Comparison of ENCODE assay signal across 16 mouse cellular contexts in genomic region chr1:86583709-86584108, GRCm38 (mm10). TPM values are rescaled to one million over a fixed set of nuclear protein-coding genes. Genes with fewer than 3 reads are reported as not detected.
A peak's percentile ranks its signal among the peaks of the same experiment; 100 is the strongest.
DNase-seq lines count a peak whose midpoint lies in the region; ATAC-seq and TF ChIP-seq lines count a peak whose summit lies in the region.
"Had no signal": no experiment of that assay in that cellular context is flagged by ENCODE, and none has a peak within 500 bp of the region (broad histone marks: within the 10 kb centered on the region; RNA-seq: fewer than 3 reads in every experiment).

No protein-coding gene starts in this region.

- H3K4me1 ChIP-seq in heart, embryonic 14.5 days (ENCODE audit: control insufficient read depth in 2 of 2, insufficient read depth in 2 of 2, low read length in 2 of 2): peaks cover 6 to 25% of the 10 kb centered on the region in 2 experiments
- peaks cover 22% of the 10 kb centered on the region for H3K4me1 ChIP-seq in lung, embryonic 15.5 days
- H3K4me1 ChIP-seq in lung, adult 2 months (ENCODE audit: control insufficient read depth, insufficient read depth, low read length): peaks cover 6% of the 10 kb centered on the region
- peaks cover 22% of the 10 kb centered on the region for H3K4me1 ChIP-seq in liver, embryonic 16.5 days (ENCODE audit: control insufficient read depth, low read depth, low read length)
- 0 out of 2 replicates have a peak, but pooled peaks cover 8% of the 10 kb centered on the region for H3K4me1 ChIP-seq in midbrain, postnatal 0 days (ENCODE audit: insufficient read depth, low read length)

- H3K9ac ChIP-seq in heart, embryonic 14.5 days (ENCODE audit: low read length): no peak overlapping the region
- no peak overlapping the region for H3K9ac ChIP-seq in lung, embryonic 15.5 days
- H3K9ac ChIP-seq in liver, embryonic 16.5 days (ENCODE audit: low read depth, low read length): peak overlapping the region; percentile 95; the same call in 1 of the 2 replicates
- no peak overlapping the region for H3K9ac ChIP-seq in midbrain, postnatal 0 days (replicated peaks; ENCODE audit: low read length, poor library complexity, severe bottlenecking)

- peaks cover 3% of the 10 kb centered on the region; the same call in 1 of the 2 replicates for H3K36me3 ChIP-seq in heart, embryonic 14.5 days (ENCODE audit: control insufficient read depth, insufficient read depth, low read length)
- H3K36me3 ChIP-seq in lung, embryonic 15.5 days: no peaks in the 10 kb centered on the region
- H3K36me3 ChIP-seq in liver, embryonic 16.5 days (ENCODE audit: control insufficient read depth, insufficient read depth): no peaks in the 10 kb centered on the region
- no peaks in the 10 kb centered on the region for H3K36me3 ChIP-seq in midbrain, postnatal 0 days (ENCODE audit: insufficient read depth, low read length)
- H3K36me3 ChIP-seq: forebrain, embryonic 15.5 days had no signal

- TF ChIP-seq CTCF in lung, adult 2 months (IDR thresholded peaks at IDR 0.05; ENCODE audit: insufficient read depth, low read length): no peak
- TF ChIP-seq CTCF in midbrain, postnatal 0 days (IDR thresholded peaks at IDR 0.05): no peak

- no peak overlapping the region for H3K4me3 ChIP-seq in heart, embryonic 14.5 days (ENCODE audit: control insufficient read depth in 1 of 2, insufficient read depth in 1 of 2, low read depth in 1 of 2, low read length in 2 of 2)
- no peak overlapping the region for H3K4me3 ChIP-seq in lung, embryonic 15.5 days
- no peak overlapping the region for H3K4me3 ChIP-seq in lung, adult 2 months (replicated peaks; ENCODE audit: extremely low read depth, low read depth, low read length)
- H3K4me3 ChIP-seq in liver, embryonic 16.5 days (ENCODE audit: low read depth, low read length): peak overlapping the region; percentile 89
- H3K4me3 ChIP-seq in midbrain, postnatal 0 days (ENCODE audit: low read depth, low read length): no peak overlapping the region

- H3K9me3 ChIP-seq in heart, embryonic 14.5 days (ENCODE audit: control insufficient read depth, low read length): no peaks in the 10 kb centered on the region
- no peaks in the 10 kb centered on the region for H3K9me3 ChIP-seq in lung, embryonic 15.5 days
- no peaks in the 10 kb centered on the region for H3K9me3 ChIP-seq in liver, embryonic 16.5 days (replicated peaks; ENCODE audit: control insufficient read depth, low read length)
- no peaks in the 10 kb centered on the region for H3K9me3 ChIP-seq in midbrain, postnatal 0 days (ENCODE audit: low read length)
- H3K9me3 ChIP-seq: forebrain, embryonic 15.5 days had no signal

- no peak for DNase-seq in heart, adult 9 months (ENCODE audit: low spot score in 2 of 2)
- DNase-seq in lung, adult 2 months: no peak
- DNase-seq in c-Kit-positive CD71-positive TER-119-negative erythroid progenitor cells, embryonic 14.5 days (ENCODE audit: low read depth): peak; percentile 22
- no peak for DNase-seq in midbrain, postnatal 0 days (ENCODE audit: low spot score)
- DNase-seq in frontal cortex, postnatal 10 days (ENCODE audit: low spot score in 2 of 2): no peak
- DNase-seq: B cell, adult 2 months; cerebellum, adult 8-10 months; gastrocnemius, postnatal 14 days; heart, postnatal 14 days; lung, postnatal 14 days; midbrain, embryonic 14.5 days; thymus, postnatal 25 days had no signal

- H3K27ac ChIP-seq in heart, embryonic 14.5 days (replicated peaks in 1 of 2; ENCODE audit: control insufficient read depth in 1 of 2, insufficient read depth in 1 of 2, low read depth in 2 of 2, low read length in 2 of 2): no peak overlapping the region
- no peak overlapping the region for H3K27ac ChIP-seq in lung, embryonic 15.5 days
- H3K27ac ChIP-seq in liver, embryonic 16.5 days (ENCODE audit: low read length): no peak overlapping the region
- H3K27ac ChIP-seq in midbrain, postnatal 0 days (ENCODE audit: low read depth, low read length): no peak overlapping the region
- H3K27ac ChIP-seq: forebrain, embryonic 15.5 days had no signal

- 53% methylated on average over 2 of the region's 2 CpGs for WGBS in heart, embryonic 14.5 days
- WGBS in lung, embryonic 15.5 days: 35% methylated on average over 2 of the region's 2 CpGs
- WGBS in lung, adult 2 months: 51% methylated on average over 2 of the region's 2 CpGs
- WGBS in liver, embryonic 16.5 days (ENCODE audit: insufficient replicate concordance): 46% methylated on average over 2 of the region's 2 CpGs
- WGBS in midbrain, postnatal 0 days: 59% methylated on average over 2 of the region's 2 CpGs

- ATAC-seq in heart, embryonic 14.5 days (ENCODE audit: insufficient number of reproducible peaks, insufficient read depth, low FRiP score, low read depth): no peak
- no peak for ATAC-seq in lung, embryonic 15.5 days (ENCODE audit: borderline replicate concordance, extremely low read depth, low FRiP score, low TSS enrichment)
- ATAC-seq in liver, embryonic 16.5 days (ENCODE audit: low read depth): no peak
- no peak for ATAC-seq in midbrain, postnatal 0 days (ENCODE audit: low FRiP score)
- ATAC-seq: forebrain, embryonic 15.5 days had no signal

- H3K4me2 ChIP-seq in heart, embryonic 14.5 days (ENCODE audit: low read length): peak overlapping the region; percentile 81; the same call in 1 of the 2 replicates
- peak overlapping the region; percentile 81; the same call in 1 of the 2 replicates for H3K4me2 ChIP-seq in lung, embryonic 15.5 days
- peak overlapping the region; percentile 84 for H3K4me2 ChIP-seq in liver, embryonic 16.5 days (ENCODE audit: low read depth, low read length)
- H3K4me2 ChIP-seq in midbrain, postnatal 0 days (ENCODE audit: low read depth, low read length, poor library complexity, severe bottlenecking): no peak overlapping the region

- no peak for TF ChIP-seq POLR2A in lung, adult 2 months (IDR thresholded peaks at IDR 0.05; ENCODE audit: borderline replicate concordance, extremely low read depth, low read depth, low read length)

- no peaks in the 10 kb centered on the region for H3K27me3 ChIP-seq in heart, embryonic 14.5 days (ENCODE audit: control insufficient read depth, insufficient read depth, low read length)
- no peaks in the 10 kb centered on the region for H3K27me3 ChIP-seq in lung, embryonic 15.5 days
- H3K27me3 ChIP-seq in liver, embryonic 16.5 days (ENCODE audit: control insufficient read depth, insufficient read depth, low read depth, low read length): no peaks in the 10 kb centered on the region
- no peaks in the 10 kb centered on the region for H3K27me3 ChIP-seq in midbrain, postnatal 0 days (ENCODE audit: insufficient read depth, low read length)
- H3K27me3 ChIP-seq: forebrain, embryonic 15.5 days had no signal

RNA-seq across cellular contexts. Expression of gene Cops7b, which starts 1.0 kb away (rescaled TPM):
- polyA plus RNA-seq in heart, embryonic 14.5 days (2014; fragmentation: Nextera tagmentation; extraction: Ambion mirVana): 20.7 and 20.9 TPM in 2 replicates
- polyA plus RNA-seq in lung, embryonic 15.5 days (2015; fragmentation: Nextera tagmentation; extraction: Ambion mirVana): 36.0 and 37.8 TPM in 2 replicates
- polyA plus RNA-seq in lung, adult 2 months (2012; rRNA removed): 23.2 and 30.2 TPM in 2 replicates
- polyA plus RNA-seq in liver, embryonic 16.5 days (2015; fragmentation: Nextera tagmentation; extraction: Ambion mirVana): 11.6 and 11.8 TPM in 2 replicates
- total RNA-seq in midbrain, postnatal 0 days (2014; rRNA removed): 39.0 and 42.1 TPM in 2 replicates
- polyA plus RNA-seq in midbrain, postnatal 0 days (2015; fragmentation: Nextera tagmentation; extraction: Ambion mirVana): 53.4 and 56.2 TPM in 2 replicates

RNA-seq across cellular contexts. Expression of gene Pde6d, which starts 1.3 kb away (rescaled TPM):
- 63.5 and 67.9 TPM in 2 replicates for polyA plus RNA-seq in heart, embryonic 14.5 days (2014; fragmentation: Nextera tagmentation; extraction: Ambion mirVana)
- polyA plus RNA-seq in lung, embryonic 15.5 days (2015; fragmentation: Nextera tagmentation; extraction: Ambion mirVana): 64.0 and 64.4 TPM in 2 replicates
- 15.8 and 20.8 TPM in 2 replicates for polyA plus RNA-seq in lung, adult 2 months (2012; rRNA removed)
- polyA plus RNA-seq in liver, embryonic 16.5 days (2015; fragmentation: Nextera tagmentation; extraction: Ambion mirVana): 20.2 and 21.7 TPM in 2 replicates
- total RNA-seq in midbrain, postnatal 0 days (2014; rRNA removed): 48.1 and 54.8 TPM in 2 replicates
- 116 and 124 TPM in 2 replicates for polyA plus RNA-seq in midbrain, postnatal 0 days (2015; fragmentation: Nextera tagmentation; extraction: Ambion mirVana)

RNA-seq across cellular contexts. Expression of gene Ptma, which starts 57.2 kb away (rescaled TPM):
- 788 and 789 TPM in 2 replicates for polyA plus RNA-seq in heart, embryonic 14.5 days (2014; fragmentation: Nextera tagmentation; extraction: Ambion mirVana)
- polyA plus RNA-seq in lung, embryonic 15.5 days (2015; fragmentation: Nextera tagmentation; extraction: Ambion mirVana): 2,819 and 2,940 TPM in 2 replicates
- 751 and 980 TPM in 2 replicates for polyA plus RNA-seq in lung, adult 2 months (2012; rRNA removed)
- 500 and 746 TPM in 2 replicates for polyA plus RNA-seq in liver, embryonic 16.5 days (2015; fragmentation: Nextera tagmentation; extraction: Ambion mirVana)
- total RNA-seq in midbrain, postnatal 0 days (2014; rRNA removed): 947 and 1,050 TPM in 2 replicates
- polyA plus RNA-seq in midbrain, postnatal 0 days (2015; fragmentation: Nextera tagmentation; extraction: Ambion mirVana): 1,199 and 1,354 TPM in 2 replicates
